8 mouse cellular contexts compared by ENCODE assay signal in genomic region chr2:61593030-61593811, GRCm38 (mm10). TPM values are rescaled to one million over a fixed set of nuclear protein-coding genes. Genes with fewer than 3 reads are reported as not detected.
A peak's percentile ranks its signal among the peaks of the same experiment; 100 is the strongest.
DNase-seq lines count a peak whose midpoint lies in the region; ATAC-seq and TF ChIP-seq lines count a peak whose summit lies in the region.

No protein-coding gene starts in this region.

- DNase-seq in CD8-positive naive resting alpha-beta T cell, adult 2 months (ENCODE audit: low read depth in 2 of 2, low spot score in 2 of 2), result peak; percentile 89 to 96
- DNase-seq in c-Kit-positive CD71-negative TER-119-negative erythroid progenitor cells, embryonic 14.5 days (ENCODE audit: low read depth), result peak; percentile 84
- peak; percentile 95 for DNase-seq in forebrain, embryonic 11.5 days (ENCODE audit: low spot score)
- DNase-seq in heart, postnatal 0 days (ENCODE audit: low spot score), result peak; percentile 95
- DNase-seq in kidney, postnatal 4 days, result peak; percentile 98

- no peaks in the 10 kb centered on the region for H3K36me3 ChIP-seq in forebrain, embryonic 11.5 days (ENCODE audit: control insufficient read depth, insufficient read depth, low read length)
- no peaks in the 10 kb centered on the region for H3K36me3 ChIP-seq in heart, postnatal 0 days (replicated peaks; ENCODE audit: control insufficient read depth, insufficient read depth, low read length)
- H3K36me3 ChIP-seq in liver, embryonic 16.5 days (ENCODE audit: control insufficient read depth, insufficient read depth), result no peaks in the 10 kb centered on the region
- H3K36me3 ChIP-seq in neural tube, embryonic 13.5 days, result no peaks in the 10 kb centered on the region
- H3K36me3 ChIP-seq in testis, adult 2 months (ENCODE audit: control insufficient read depth, insufficient read depth, low read length), result no peaks in the 10 kb centered on the region

- no peak for TF ChIP-seq CTCF in heart, postnatal 0 days (IDR thresholded peaks at IDR 0.05; ENCODE audit: low read depth)
- 0 out of 2 replicates have a peak, but pooled peaks have one; percentile 7 for TF ChIP-seq CTCF in testis, adult 2 months (IDR thresholded peaks at IDR 0.05; ENCODE audit: control insufficient read depth, insufficient read depth, insufficient replicate concordance, low read depth, low read length)

- no peaks in the 10 kb centered on the region; the same call in 1 of the 2 replicates for H3K4me1 ChIP-seq in forebrain, embryonic 11.5 days (replicated peaks; ENCODE audit: control insufficient read depth, insufficient read depth, low read length)
- peaks cover 4% of the 10 kb centered on the region; the same call in 1 of the 2 replicates for H3K4me1 ChIP-seq in heart, postnatal 0 days (ENCODE audit: control insufficient read depth, insufficient read depth)
- H3K4me1 ChIP-seq in liver, embryonic 16.5 days (ENCODE audit: control insufficient read depth, low read depth, low read length), result peaks cover 11% of the 10 kb centered on the region
- peaks cover 9% of the 10 kb centered on the region for H3K4me1 ChIP-seq in neural tube, embryonic 13.5 days (replicated peaks)
- H3K4me1 ChIP-seq in testis, adult 2 months (ENCODE audit: control insufficient read depth, insufficient read depth, low read length), result peaks cover 2% of the 10 kb centered on the region; the same call in 1 of the 2 replicates

- peak overlapping the region; percentile 68 for H3K27ac ChIP-seq in forebrain, embryonic 11.5 days (ENCODE audit: low read depth, low read length)
- peak overlapping the region; percentile 98 for H3K27ac ChIP-seq in heart, postnatal 0 days (ENCODE audit: low read depth)
- peak overlapping the region; percentile 95 for H3K27ac ChIP-seq in liver, embryonic 16.5 days (ENCODE audit: low read length)
- H3K27ac ChIP-seq in neural tube, embryonic 13.5 days (replicated peaks), result peak overlapping the region; percentile 82
- peak overlapping the region; percentile 68 for H3K27ac ChIP-seq in testis, adult 2 months (ENCODE audit: control insufficient read depth, insufficient read depth, low read depth, low read length)

- no peaks in the 10 kb centered on the region for H3K9me3 ChIP-seq in forebrain, embryonic 11.5 days (ENCODE audit: control insufficient read depth, low read length)
- H3K9me3 ChIP-seq in heart, postnatal 0 days (replicated peaks; ENCODE audit: control insufficient read depth, low read length), result no peaks in the 10 kb centered on the region
- no peaks in the 10 kb centered on the region for H3K9me3 ChIP-seq in liver, embryonic 16.5 days (replicated peaks; ENCODE audit: control insufficient read depth, low read length)
- H3K9me3 ChIP-seq in neural tube, embryonic 13.5 days, result no peaks in the 10 kb centered on the region

- peak overlapping the region; percentile 81 for H3K4me2 ChIP-seq in forebrain, embryonic 11.5 days (ENCODE audit: low read depth, low read length, severe bottlenecking)
- peak overlapping the region; percentile 93 for H3K4me2 ChIP-seq in heart, postnatal 0 days (ENCODE audit: low read depth, low read length)
- peak overlapping the region; percentile 83 for H3K4me2 ChIP-seq in liver, embryonic 16.5 days (ENCODE audit: low read depth, low read length)
- peak overlapping the region; percentile 79 for H3K4me2 ChIP-seq in neural tube, embryonic 13.5 days

- H3K4me3 ChIP-seq in forebrain, embryonic 11.5 days (ENCODE audit: low read depth, low read length), result peak overlapping the region; percentile 83
- peak overlapping the region; percentile 99 for H3K4me3 ChIP-seq in heart, postnatal 0 days (ENCODE audit: low read depth, low read length)
- peak overlapping the region; percentile 95 for H3K4me3 ChIP-seq in liver, embryonic 16.5 days (ENCODE audit: low read depth, low read length)
- peak overlapping the region; percentile 91 for H3K4me3 ChIP-seq in neural tube, embryonic 13.5 days
- H3K4me3 ChIP-seq in testis, adult 2 months (ENCODE audit: control insufficient read depth, low read depth, low read length), result peak overlapping the region; percentile 88

- H3K27me3 ChIP-seq in forebrain, embryonic 11.5 days (ENCODE audit: control insufficient read depth, insufficient read depth, low read length), result no peaks in the 10 kb centered on the region; the same call in 1 of the 2 replicates
- no peaks in the 10 kb centered on the region for H3K27me3 ChIP-seq in heart, postnatal 0 days (ENCODE audit: control insufficient read depth, insufficient read depth, low read length)
- H3K27me3 ChIP-seq in liver, embryonic 16.5 days (ENCODE audit: control insufficient read depth, insufficient read depth, low read depth, low read length), result no peaks in the 10 kb centered on the region
- H3K27me3 ChIP-seq in neural tube, embryonic 13.5 days, result no peaks in the 10 kb centered on the region
- no peaks in the 10 kb centered on the region for H3K27me3 ChIP-seq in testis, adult 2 months (ENCODE audit: control insufficient read depth, insufficient read depth, low read length)

- under 1% methylated on average over 62 of the region's 62 CpGs for WGBS in forebrain, embryonic 11.5 days
- WGBS in heart, postnatal 0 days, result under 1% methylated on average over 61 of the region's 62 CpGs
- under 1% methylated on average over 62 of the region's 62 CpGs for WGBS in liver, embryonic 16.5 days (ENCODE audit: insufficient replicate concordance)
- WGBS in neural tube, embryonic 13.5 days, result under 1% methylated on average over 62 of the region's 62 CpGs

- 0 out of 2 replicates have a peak, but pooled peaks have one; percentile 20 for TF ChIP-seq EP300 in heart, postnatal 0 days (IDR thresholded peaks at IDR 0.05; ENCODE audit: low read depth)

- TF ChIP-seq POLR2A in testis, adult 2 months (IDR thresholded peaks at IDR 0.05; ENCODE audit: control insufficient read depth, low read depth, low read length), result peak; percentile 94

- peak overlapping the region; percentile 83 for H3K9ac ChIP-seq in forebrain, embryonic 11.5 days (ENCODE audit: low read length)
- peak overlapping the region; percentile 94 for H3K9ac ChIP-seq in heart, postnatal 0 days (replicated peaks; ENCODE audit: low read depth, low read length)
- H3K9ac ChIP-seq in liver, embryonic 16.5 days (ENCODE audit: low read depth, low read length), result peak overlapping the region; percentile 98
- peak overlapping the region; percentile 85 for H3K9ac ChIP-seq in neural tube, embryonic 13.5 days

- peak; percentile 97 for ATAC-seq in forebrain, embryonic 11.5 days (replicated peaks; ENCODE audit: low FRiP score)
- peak; percentile 97 for ATAC-seq in heart, postnatal 0 days (ENCODE audit: insufficient read depth, low read depth)
- peak; percentile 94 for ATAC-seq in liver, embryonic 16.5 days (ENCODE audit: low read depth)
- ATAC-seq in neural tube, embryonic 13.5 days (ENCODE audit: low read depth), result peak; percentile 94

RNA-seq across cellular contexts. Expression of gene Tank, which starts 14.8 kb away (rescaled TPM):
- polyA plus RNA-seq in forebrain, embryonic 11.5 days (2014; fragmentation: Nextera tagmentation; extraction: Ambion mirVana), result 33.3 and 33.8 TPM in 2 replicates
- 17.3 and 21.0 TPM in 2 replicates for total RNA-seq in heart, postnatal 0 days (2014; rRNA removed; ENCODE audit: low replicate concordance)
- polyA plus RNA-seq in heart, postnatal 0 days (2015; fragmentation: Nextera tagmentation; extraction: Ambion mirVana), result 22.2 and 22.9 TPM in 2 replicates
- polyA plus RNA-seq in liver, embryonic 16.5 days (2015; fragmentation: Nextera tagmentation; extraction: Ambion mirVana), result 17.3 and 20.4 TPM in 2 replicates
- polyA plus RNA-seq in neural tube, embryonic 13.5 days (2015; fragmentation: Nextera tagmentation; extraction: Ambion mirVana), result 25.7 and 26.8 TPM in 2 replicates
- polyA plus RNA-seq in testis, adult 2 months (2012; rRNA removed), result 5.4 and 6.3 TPM in 2 replicates

Comparison
In these comparisons a context has a peak if more than half of its experiments do, and no peak if none do; other contexts are left out.
1. Peak in every context shown above with its lines: DNase-seq, ATAC-seq, H3K4me3 ChIP-seq and H3K27ac ChIP-seq.